Mouse (Mus musculus) left cerebral cortex, postnatal 14 days (tissue): Measurements from ENCODE around the gene Lrrc49. TPM values are rescaled to one million over a fixed set of nuclear protein-coding genes. Genes with fewer than 3 reads are reported as not detected.

Experiments
- total RNA-seq, 2 experiments: library from RNA; stranded (reverse); gene quantifications; 2 replicates each; pipeline ENCODE4 v1.2.3; 2021

Lrrc49 gene
- total RNA-seq, 2 experiments from 2014 or later: 71.7 to 75.8 TPM

Other genes with a start within 250 kb of the Lrrc49 start
- gene Thsd4, start 166.1 kb downstream of the Lrrc49 start, total RNA-seq: 1 to 10 TPM; 7.5 to 8.9 TPM
- gene Larp6, start 24.8 kb upstream of the Lrrc49 start, total RNA-seq: 10 to 100 TPM; 34.8 to 35.5 TPM
- gene Uaca, start 106.4 kb upstream of the Lrrc49 start, total RNA-seq: 10 to 100 TPM; 10.9 to 12.3 TPM